Mouse (Mus musculus): ENCODE data around the gene Olfr221.

DNA sequence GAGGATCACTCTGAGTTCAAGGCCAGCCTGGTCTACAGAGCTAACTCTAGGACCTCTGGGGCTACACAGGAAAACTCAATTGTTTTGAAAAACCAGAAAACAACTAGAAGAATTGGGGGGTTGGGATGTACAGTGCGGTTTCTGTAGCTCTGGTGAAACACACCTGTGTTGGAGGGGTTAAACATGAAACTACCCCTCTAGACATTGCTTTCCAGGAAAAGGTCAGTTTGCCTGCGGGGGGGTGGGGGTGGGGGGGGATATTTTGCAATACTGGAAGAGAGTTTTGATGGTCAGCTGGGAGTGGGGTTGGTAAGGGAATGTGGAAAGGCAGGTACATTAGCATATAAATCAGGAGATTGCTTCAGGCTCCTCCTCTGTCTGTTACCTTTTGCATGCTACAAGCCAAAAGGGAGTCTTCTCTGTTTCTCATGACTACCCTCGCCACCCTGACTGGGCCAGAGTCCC is 20.0 kb downstream of the Olfr221 start:
- TF ChIP-seq CTCF (IDR thresholded peaks at IDR 0.05; ENCODE audit: control insufficient read depth, insufficient read depth, insufficient replicate concordance, low read depth, low read length) (no peak), POLR2A (IDR thresholded peaks at IDR 0.05; ENCODE audit: control insufficient read depth, low read depth, low read length) (no peak)

Measured in testis, adult 2 months (tissue).